Mouse (Mus musculus) intestine, embryonic 16.5 days (tissue): ENCODE results near the gene Rad1. TPM values are rescaled to one million over a fixed set of nuclear protein-coding genes. Genes with fewer than 3 reads are reported as not detected.
A peak's percentile ranks its signal among the peaks of the same experiment; 100 is the strongest.
"Not testable (repeated sequence)": the region's sequence is repeated elsewhere in the genome, so short reads cannot be mapped to it uniquely, and the experiment has no call there.

ENCODE experiments used
- ATAC-seq: fragments of 200-750 bp; cut with Nextera tagmentation; 2 replicates; pipeline ENCODE4 v1.8.0; 2017; ENCODE audit warnings: moderate TSS enrichment, moderate library complexity
- H3K27ac ChIP-seq: fragments of 300-500 bp; sonication (generic); 2 replicates; pipeline ENCODE4 v1.5.1; 2014; ENCODE audit warnings: mild to moderate bottlenecking, low read length
- H3K27me3 ChIP-seq: fragments of 300-500 bp; sonication (generic); replicated peaks from 2 replicates; pipeline ENCODE4 v1.6.1; 2014; ENCODE audit warnings: low read length, control low read depth, mixed read lengths; ENCODE audit not compliant: control insufficient read depth, insufficient read depth
- H3K36me3 ChIP-seq: fragments of 300-500 bp; sonication (generic); 2 replicates; pipeline ENCODE4 v1.6.1; 2014; ENCODE audit warnings: low read length, control low read depth; ENCODE audit not compliant: control insufficient read depth, insufficient read depth
- H3K4me1 ChIP-seq: fragments of 300-500 bp; sonication (generic); 2 replicates; pipeline ENCODE4 v1.6.1; 2014; ENCODE audit warnings: low read length, control low read depth, mixed read lengths; ENCODE audit not compliant: control insufficient read depth, insufficient read depth
- H3K4me2 ChIP-seq: fragments of 300-500 bp; sonication (generic); 2 replicates; pipeline ENCODE4 v1.6.1; 2014; ENCODE audit warnings: low read depth, low read length, control low read depth
- H3K4me3 ChIP-seq: fragments of 300-500 bp; sonication (generic); 2 replicates; pipeline ENCODE4 v1.5.1; 2014; ENCODE audit warnings: mild to moderate bottlenecking, low read length
- H3K9ac ChIP-seq: fragments of 300-500 bp; sonication (generic); 2 replicates; pipeline ENCODE4 v1.6.1; 2014; ENCODE audit warnings: low read depth, low read length
- H3K9me3 ChIP-seq: fragments of 300-500 bp; sonication (generic); 2 replicates; pipeline ENCODE4 v1.6.1; 2016; ENCODE audit warnings: low read length, control low read depth; ENCODE audit not compliant: control insufficient read depth
- WGBS: fragments of 180-500 bp; shearing (Covaris S2); extraction: QIAGEN DNeasy Blood & Tissue Kit; methylation state at CpG from one replicate; pipeline ENCODE4 v1.1.7; 2014; 5-methylcytosine and 5-hydroxymethylcytosine counted together
- polyA plus RNA-seq: library from polyadenylated mRNA; unstranded; fragments of >200 nt; fragmentation: Nextera tagmentation; extraction: Ambion mirVana; gene quantifications from 2 replicates; pipeline ENCODE4 v1.2.1, GENCODE M21; 2015

Rad1 gene
- polyA plus RNA-seq, 1 experiment from 2014 or later = 21.9 TPM

- no peaks in the 10 kb centered on the region for H3K4me1 ChIP-seq
- no peaks in the 10 kb centered on the region; the same call in 1 of the 2 replicates for H3K36me3 ChIP-seq
- WGBS = 78% methylated on average over 5 of the region's 5 CpGs
- no peaks in the 10 kb centered on the region for H3K27me3 ChIP-seq
- ATAC-seq = no peak
- no peak overlapping the region for H3K9ac ChIP-seq
- H3K4me2 ChIP-seq = no peak overlapping the region
- H3K4me3 ChIP-seq = no peak overlapping the region
- no peak overlapping the region for H3K27ac ChIP-seq
- no peaks in the 10 kb centered on the region for H3K9me3 ChIP-seq
Measured at GRCm38 (mm10) chr15:10499593-10499992, 13.8 kb downstream of the Rad1 start.

GRCm38 (mm10) chr15:10500035-10500434, 14.2 kb downstream of the Rad1 start:
- Histone ChIP-seq H3K27ac (no peak overlapping the region), H3K4me1 (no peaks in the 10 kb centered on the region), H3K27me3 (no peaks in the 10 kb centered on the region), H3K9ac (no peak overlapping the region), H3K9me3 (no peaks in the 10 kb centered on the region), H3K36me3 (no peaks in the 10 kb centered on the region; the same call in 1 of the 2 replicates), H3K4me2 (no peak overlapping the region), H3K4me3 (no peak overlapping the region)
- WGBS = 77% methylated on average over 5 of the region's 5 CpGs
- no peak for ATAC-seq

- no peak overlapping the region for H3K4me3 ChIP-seq
- ATAC-seq = peak; percentile 65
Measured at GRCm38 (mm10) chr15:10500838-10501719, 15.3 kb downstream of the Rad1 start.

DNA sequence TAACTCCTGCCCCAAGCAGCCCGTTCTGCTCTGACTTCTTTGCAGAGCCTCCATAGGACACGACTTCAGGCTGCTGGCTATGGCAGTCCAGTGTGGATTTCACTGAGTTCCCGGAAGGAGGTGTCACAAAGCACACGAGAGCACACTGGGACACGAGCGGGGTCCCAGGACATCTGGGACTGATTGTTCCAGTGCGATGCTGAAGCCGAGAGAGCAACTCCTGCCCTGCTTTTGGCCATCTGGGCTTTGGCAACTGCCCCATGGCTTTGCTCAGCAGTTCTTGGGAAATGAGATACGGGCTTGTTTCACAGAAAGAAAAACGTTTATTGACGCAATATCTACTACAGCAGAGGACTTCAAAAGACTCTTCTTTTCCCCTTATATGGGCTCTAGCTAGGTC, 20.3 kb downstream of the Rad1 start:
- Histone ChIP-seq H3K4me3 (no peak overlapping the region), H3K9me3 (no peaks in the 10 kb centered on the region), H3K4me1 (no peaks in the 10 kb centered on the region), H3K36me3 (no peaks in the 10 kb centered on the region), H3K27me3 (no peaks in the 10 kb centered on the region), H3K27ac (no peak overlapping the region), H3K9ac (no peak overlapping the region), H3K4me2 (no peak overlapping the region)
- no peak for ATAC-seq
- 67% methylated on average over 11 of the region's 11 CpGs for WGBS

More at GRCm38 (mm10) chr15:10500838-10501719, 15.3 kb downstream of the Rad1 start:
- H3K36me3 ChIP-seq = no peaks in the 10 kb centered on the region; the same call in 1 of the 2 replicates
- no peaks in the 10 kb centered on the region for H3K4me1 ChIP-seq
- no peak overlapping the region for H3K4me2 ChIP-seq
- no peaks in the 10 kb centered on the region for H3K27me3 ChIP-seq
- H3K27ac ChIP-seq = no peak overlapping the region
- WGBS = 57% methylated on average over 11 of the region's 11 CpGs
- H3K9ac ChIP-seq = no peak overlapping the region
- no peaks in the 10 kb centered on the region for H3K9me3 ChIP-seq

- Histone ChIP-seq H3K36me3 (no peaks in the 10 kb centered on the region), H3K4me2 (no peak overlapping the region), H3K4me1 (no peaks in the 10 kb centered on the region), H3K9me3 (no peaks in the 10 kb centered on the region), H3K4me3 (no peak overlapping the region), H3K9ac (no peak overlapping the region), H3K27me3 (no peaks in the 10 kb centered on the region), H3K27ac (no peak overlapping the region)
- ATAC-seq = no peak
- WGBS = 82% methylated on average over 7 of the region's 7 CpGs
Measured at GRCm38 (mm10) chr15:10515166-10515565, 29.3 kb downstream of the Rad1 start.

GRCm38 (mm10) chr15:10525896-10526295, 40.1 kb downstream of the Rad1 start:
- 73% methylated on average over 1 of the region's 1 CpGs for WGBS
- H3K4me1 ChIP-seq = no peaks in the 10 kb centered on the region
- no peak overlapping the region for H3K4me2 ChIP-seq
- H3K36me3 ChIP-seq = no peaks in the 10 kb centered on the region
- H3K9ac ChIP-seq = no peak overlapping the region
- no peak for ATAC-seq
- H3K27ac ChIP-seq = no peak overlapping the region
- H3K27me3 ChIP-seq = no peaks in the 10 kb centered on the region
- H3K4me3 ChIP-seq = no peak overlapping the region
- H3K9me3 ChIP-seq = no peaks in the 10 kb centered on the region

DNA sequence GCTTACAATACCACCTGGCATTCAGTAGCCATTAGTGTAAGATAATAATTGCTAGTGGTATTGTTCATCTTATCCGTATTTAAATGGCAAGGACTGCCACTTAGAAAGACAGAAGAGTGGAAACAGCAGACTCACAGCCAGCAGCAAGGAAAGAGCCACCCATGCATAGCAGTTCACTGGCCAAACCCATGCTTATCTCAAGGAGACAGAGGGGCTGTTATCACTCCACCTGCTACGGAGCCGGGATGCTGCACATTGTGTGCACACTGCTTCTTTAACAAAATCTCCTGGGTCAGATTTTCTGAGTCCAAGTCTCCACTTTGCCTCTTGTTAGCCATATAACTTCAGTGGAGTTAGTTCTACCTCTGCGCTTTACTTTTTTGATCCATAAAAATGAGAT, 45.5 kb downstream of the Rad1 start:
- Histone ChIP-seq H3K4me2 (no peak overlapping the region), H3K9me3 (no peaks in the 10 kb centered on the region), H3K36me3 (no peaks in the 10 kb centered on the region), H3K4me3 (no peak overlapping the region), H3K27ac (no peak overlapping the region), H3K4me1 (no peaks in the 10 kb centered on the region), H3K27me3 (no peaks in the 10 kb centered on the region), H3K9ac (no peak overlapping the region)
- no peak for ATAC-seq
- WGBS = 68% methylated on average over 4 of the region's 4 CpGs

- H3K4me3 ChIP-seq, H3K27me3 ChIP-seq, H3K4me2 ChIP-seq, ATAC-seq, H3K9me3 ChIP-seq, H3K27ac ChIP-seq, H3K36me3 ChIP-seq, H3K4me1 ChIP-seq, H3K9ac ChIP-seq: not testable (repeated sequence)
- WGBS = 87% methylated on average over 10 of the region's 10 CpGs
Measured at GRCm38 (mm10) chr15:10533361-10533760, 47.5 kb downstream of the Rad1 start.

DNA sequence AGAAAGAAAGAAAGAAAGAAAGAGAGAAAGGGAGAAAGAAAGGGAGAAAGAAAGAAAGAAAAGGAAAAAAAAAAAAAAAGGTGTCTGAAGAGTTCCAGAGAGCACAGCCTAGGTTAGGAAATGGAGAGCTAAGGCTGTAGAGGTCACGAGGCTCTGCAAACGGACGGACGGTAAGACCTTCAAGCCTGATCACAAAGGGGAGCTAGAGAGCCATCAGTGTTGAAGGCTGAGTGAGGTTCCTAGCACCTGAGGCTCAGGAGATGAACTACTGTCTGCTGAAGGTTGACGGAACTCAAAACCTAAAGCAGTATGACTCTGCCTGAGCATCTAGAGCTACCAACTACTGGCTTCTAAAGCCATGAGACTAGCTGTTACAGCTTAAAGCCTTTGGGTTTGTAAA, 48.8 kb downstream of the Rad1 start:
- Histone ChIP-seq H3K4me1 (no peaks in the 10 kb centered on the region), H3K36me3 (no peaks in the 10 kb centered on the region), H3K27ac (no peak overlapping the region), H3K4me2 (no peak overlapping the region), H3K9ac (no peak overlapping the region), H3K9me3 (no peaks in the 10 kb centered on the region), H3K4me3 (no peak overlapping the region), H3K27me3 (no peaks in the 10 kb centered on the region)
- WGBS = 82% methylated on average over 5 of the region's 5 CpGs
- no peak for ATAC-seq
